Mouse (Mus musculus) bone marrow macrophage, adult 2 months (primary cell): ENCODE results near the gene Dmpk.

ENCODE experiments used
- CTCF ChIP-seq: IDR thresholded peaks from 2 replicates; pipeline ENCODE4 v1.5.1; 2012; ENCODE audit warnings: low read depth, mild to moderate bottlenecking, low read length, moderate library complexity
- POLR2A ChIP-seq: IDR thresholded peaks from 2 replicates; pipeline ENCODE4 v1.6.1; 2012; ENCODE audit warnings: mild to moderate bottlenecking, low read depth, low read length, borderline replicate concordance

DNA sequence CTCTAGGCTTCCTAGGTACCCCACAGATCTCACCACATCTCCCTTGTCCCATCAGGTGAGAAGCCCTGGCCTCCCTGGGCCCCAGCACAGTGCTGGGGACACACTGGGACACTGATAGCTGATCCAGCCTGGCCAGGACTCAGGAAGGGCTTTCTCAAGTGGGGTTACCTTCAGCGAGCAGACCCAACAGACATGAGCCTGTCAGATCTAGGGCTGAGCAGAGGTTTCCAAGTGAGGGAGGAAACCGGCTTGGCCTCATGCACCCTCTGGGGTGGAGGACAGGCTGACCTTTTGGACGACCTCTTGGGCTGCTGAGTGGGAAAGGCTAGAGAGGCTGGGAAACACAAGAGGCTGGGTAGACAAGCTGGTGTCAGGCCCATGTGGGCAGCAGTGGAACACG lies 32.5 kb upstream of the Dmpk start:
- no peak for TF ChIP-seq CTCF
- TF ChIP-seq POLR2A = no peak
